Mouse (Mus musculus) liver, embryonic 14.5 days (tissue): Measurements from ENCODE around the gene Pde1a. TPM values are rescaled to one million over a fixed set of nuclear protein-coding genes. Genes with fewer than 3 reads are reported as not detected.

Experiments used
- ATAC-seq: fragments of 200-750 bp; cut with Nextera tagmentation; 2 replicates; pipeline ENCODE4 v1.8.0; 2017; ENCODE audit warnings: moderate number of reproducible peaks, mild to moderate bottlenecking, moderate library complexity; ENCODE audit not compliant: insufficient read depth
- DNase-seq, 3 experiments: peaks; one replicate each; pipeline ENCODE4 v3.0.0-alpha.2; 2012 to 2013; ENCODE audit warnings: low read depth in 3 of 3, low spot score in 3 of 3
- H3K27ac ChIP-seq: fragments of 300-500 bp; sonication (generic); 2 replicates; pipeline ENCODE4 v1.5.1; 2014; ENCODE audit warnings: moderate library complexity, mild to moderate bottlenecking, control low read depth, inconsistent platforms
- H3K27me3 ChIP-seq: fragments of 300-500 bp; sonication (generic); 2 replicates; pipeline ENCODE4 v1.6.1; 2014; ENCODE audit warnings: mild to moderate bottlenecking, low read length, moderate library complexity; ENCODE audit not compliant: control insufficient read depth, insufficient read depth
- H3K36me3 ChIP-seq: fragments of 300-500 bp; sonication (generic); replicated peaks from 2 replicates; pipeline ENCODE4 v1.6.1; 2014; ENCODE audit warnings: low read depth; ENCODE audit not compliant: control insufficient read depth, insufficient read depth
- H3K4me1 ChIP-seq, 2 experiments: fragments of 200-500 bp in 1 of 2; fragments of 300-500 bp in 1 of 2; sonication (generic) in 1 of 2; replicated peaks; 2 replicates each; pipeline ENCODE4 v1.6.1; 2012 to 2014; ENCODE audit warnings: antibody characterized with exemption in 1 of 2, inconsistent platforms in 1 of 2, low read length in 1 of 2; ENCODE audit not compliant: control insufficient read depth in 2 of 2, insufficient read depth in 2 of 2
- H3K4me2 ChIP-seq: fragments of 300-500 bp; sonication (generic); 2 replicates; pipeline ENCODE4 v1.6.1; 2014; ENCODE audit warnings: low read depth, mild to moderate bottlenecking, control low read depth, moderate library complexity
- H3K4me3 ChIP-seq, 2 experiments: fragments of 200-500 bp in 1 of 2; fragments of 300-500 bp in 1 of 2; sonication (generic) in 1 of 2; 2 replicates each; pipeline ENCODE4 v1.5.1; 2012 to 2014; ENCODE audit warnings: low read depth in 2 of 2, low read length in 2 of 2, mild to moderate bottlenecking in 2 of 2, control low read depth in 1 of 2, inconsistent platforms in 1 of 2, moderate library complexity in 1 of 2; ENCODE audit not compliant: insufficient read depth in 1 of 2
- H3K9ac ChIP-seq: fragments of 300-500 bp; sonication (generic); replicated peaks from 2 replicates; pipeline ENCODE4 v1.6.1; 2014; ENCODE audit warnings: mild to moderate bottlenecking, control low read depth, moderate library complexity
- H3K9me3 ChIP-seq: fragments of 300-500 bp; sonication (generic); 2 replicates; pipeline ENCODE4 v1.6.1; 2016; ENCODE audit warnings: low read length, mixed read lengths; ENCODE audit not compliant: control insufficient read depth
- CTCF ChIP-seq: IDR thresholded peaks from 2 replicates; pipeline ENCODE4 v1.5.1; 2016; ENCODE audit warnings: antibody characterized with exemption, low read depth, control low read depth
- EP300 ChIP-seq: IDR thresholded peaks from 2 replicates; pipeline ENCODE4 v1.6.1; 2016; ENCODE audit warnings: antibody characterized with exemption, low read depth
- WGBS: fragments of 180-500 bp; shearing (Covaris S2); extraction: QIAGEN DNeasy Blood & Tissue Kit; methylation state at CpG from one replicate; pipeline ENCODE4 v1.1.7; 2014; ENCODE audit not compliant: insufficient replicate concordance; 5-methylcytosine and 5-hydroxymethylcytosine counted together
- polyA plus RNA-seq, 2 experiments: library from polyadenylated mRNA; depleted of rRNA in 1 of 2; stranded (reverse) in 1 of 2; unstranded in 1 of 2; fragments of >200 nt; fragmentation: Nextera tagmentation in 1 of 2; extraction: Ambion mirVana in 1 of 2; gene quantifications; 2 replicates each; pipeline versions ENCODE4 v1.2.1 to v1.2.3; 2012 to 2014

Pde1a gene
- polyA plus RNA-seq, 2 experiments, result 1.4 to 2.7 TPM

GRCm38 (mm10) chr2:80126663-80127062 lies 2.6 kb downstream of the Pde1a start:
- H3K4me2 ChIP-seq, result no peak overlapping the region
- peaks cover 0 to 2% of the 10 kb centered on the region in 2 experiments; a peak in 2 of 4 replicates for H3K4me1 ChIP-seq
- H3K27ac ChIP-seq, result no peak overlapping the region
- H3K36me3 ChIP-seq, result no peaks in the 10 kb centered on the region
- TF ChIP-seq CTCF (no peak), EP300 (no peak)
- H3K27me3 ChIP-seq, result no peaks in the 10 kb centered on the region
- H3K4me3 ChIP-seq, result no peak overlapping the region
- DNase-seq, result no peak
- 57% methylated on average over 4 of the region's 4 CpGs for WGBS
- ATAC-seq, result no peak
- H3K9ac ChIP-seq, result no peak overlapping the region
- H3K9me3 ChIP-seq, result no peaks in the 10 kb centered on the region

- no peaks in the 10 kb centered on the region for H3K4me1 ChIP-seq
- no peak overlapping the region for H3K4me2 ChIP-seq
- no peak overlapping the region for H3K9ac ChIP-seq
- no peaks in the 10 kb centered on the region for H3K27me3 ChIP-seq
- H3K9me3 ChIP-seq, result no peaks in the 10 kb centered on the region
- WGBS, result 69% methylated on average over 2 of the region's 2 CpGs
- DNase-seq, result no peak
- TF ChIP-seq CTCF, result no peak
- TF ChIP-seq EP300, result no peak
- no peaks in the 10 kb centered on the region for H3K36me3 ChIP-seq
- H3K27ac ChIP-seq, result no peak overlapping the region
- no peak for ATAC-seq
- H3K4me3 ChIP-seq, result no peak overlapping the region
These were observed 42.4 kb downstream of the Pde1a start for GRCm38 (mm10) chr2:80086891-80087290.

- H3K9ac ChIP-seq, result no peak overlapping the region
- H3K4me1 ChIP-seq, result no peaks in the 10 kb centered on the region
- no peaks in the 10 kb centered on the region for H3K27me3 ChIP-seq
- no peak overlapping the region for H3K27ac ChIP-seq
- H3K4me2 ChIP-seq, result no peak overlapping the region
- DNase-seq (peak in 1 of 3 experiments; percentile 16), ATAC-seq (no peak)
- WGBS, result 58% methylated on average over 9 of the region's 9 CpGs
- H3K36me3 ChIP-seq, result no peaks in the 10 kb centered on the region
- no peak overlapping the region for H3K4me3 ChIP-seq
- no peaks in the 10 kb centered on the region for H3K9me3 ChIP-seq
- TF ChIP-seq CTCF (no peak), EP300 (no peak)
These were observed 49.0 kb downstream of the Pde1a start for GRCm38 (mm10) chr2:80080090-80080821.

GRCm38 (mm10) chr2:80079618-80080017 lies 49.6 kb downstream of the Pde1a start:
- H3K4me1 ChIP-seq, result no peaks in the 10 kb centered on the region
- DNase-seq (no peak), ATAC-seq (no peak)
- no peaks in the 10 kb centered on the region for H3K36me3 ChIP-seq
- H3K9me3 ChIP-seq, result no peaks in the 10 kb centered on the region
- H3K4me2 ChIP-seq, result no peak overlapping the region
- no peak overlapping the region for H3K27ac ChIP-seq
- no peak for TF ChIP-seq CTCF
- no peak for TF ChIP-seq EP300
- H3K4me3 ChIP-seq, result no peak overlapping the region
- H3K9ac ChIP-seq, result no peak overlapping the region
- WGBS, result 49% methylated on average over 4 of the region's 4 CpGs
- H3K27me3 ChIP-seq, result no peaks in the 10 kb centered on the region

- Histone ChIP-seq H3K9ac (no peak overlapping the region), H3K27me3 (no peaks in the 10 kb centered on the region), H3K4me3 (no peak overlapping the region), H3K36me3 (no peaks in the 10 kb centered on the region), H3K9me3 (no peaks in the 10 kb centered on the region), H3K4me2 (no peak overlapping the region), H3K27ac (no peak overlapping the region), H3K4me1 (no peaks in the 10 kb centered on the region)
- WGBS, result 73% methylated on average over 4 of the region's 4 CpGs
- ATAC-seq (no peak), DNase-seq (no peak)
- TF ChIP-seq CTCF, result no peak
- no peak for TF ChIP-seq EP300
These were observed 52.9 kb downstream of the Pde1a start for GRCm38 (mm10) chr2:80076323-80076722.
